Mouse (Mus musculus): Measurements from ENCODE around the gene Abca12.

- TF ChIP-seq CTCF (IDR thresholded peaks at IDR 0.05; ENCODE audit: low read depth) (no peak), EP300 (optimal IDR thresholded peaks at IDR 0.05) (no peak)
Measured at GRCm38 (mm10) chr1:71414084-71414483, 626 bp downstream of the Abca12 start.
